Mouse (Mus musculus) G1E-ER4 (cell line): ENCODE measurements around the gene Gm35134. TPM values are rescaled to one million over a fixed set of nuclear protein-coding genes. Genes with fewer than 3 reads are reported as not detected.
"Not testable (repeated sequence)": the region's sequence is repeated elsewhere in the genome, so short reads cannot be mapped to it uniquely, and the experiment has no call there.

Experiments used
- GATA1 ChIP-seq: IDR thresholded peaks from one replicate; pipeline ENCODE4 v1.8.0; 2012; ENCODE audit warnings: low read length, inconsistent platforms
- polyA plus RNA-seq: library from polyadenylated mRNA; stranded (reverse); fragments of >175 nt; gene quantifications from 2 replicates; pipeline ENCODE4 v1.2.3, GENCODE M21; 2012

Gm35134 gene
- not detected in 2 replicates for polyA plus RNA-seq

DNA sequence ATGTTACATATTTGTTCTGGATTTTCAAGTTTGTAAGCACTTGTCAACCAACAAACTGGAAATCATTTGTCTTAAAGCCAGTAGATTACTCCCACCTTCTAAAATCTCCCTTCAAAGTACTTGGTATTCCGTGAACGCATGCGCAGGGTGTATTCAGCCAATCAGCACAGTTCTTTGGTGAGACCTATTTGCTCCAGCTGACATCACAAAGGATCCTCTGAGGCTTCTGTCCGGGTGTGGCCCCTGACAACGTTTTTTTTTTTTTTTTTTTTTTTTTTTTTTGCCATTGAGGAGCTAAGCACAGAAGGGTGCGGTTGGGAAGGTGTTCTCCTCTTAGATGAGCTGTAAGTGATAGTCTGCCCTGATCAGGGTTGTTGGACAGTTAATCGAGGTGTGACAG lies at the start of gene Gm35134:
Gene Gm35134, plus strand, starts transcription at position 301 of the 400 bp plus-strand sequence.
- TF ChIP-seq GATA1: not testable (repeated sequence)
